Mouse (Mus musculus) mouse trophoblast stem cell (cell line): ENCODE data around the gene Vamp3.
"Not testable (repeated sequence)": the region's sequence is repeated elsewhere in the genome, so short reads cannot be mapped to it uniquely, and the experiment has no call there.

Experiments used
- in situ Hi-C, 2 experiments: fragments of 300-500 bp; cut with MseI, MboI; formaldehyde crosslinking; loops; 2 replicates in 1 of 2; 3 replicates in 1 of 2; pipeline ENCODE4 v1.15.1; 2025

The Vamp3 gene

GRCm38 (mm10) chr4:151044944-151045570, 12.7 kb downstream of the Vamp3 start:
- in situ Hi-C loops, result no loop called here

- in situ Hi-C loops, result no loop called here
Measured at GRCm38 (mm10) chr4:151044037-151044943, 13.5 kb downstream of the Vamp3 start, which contains the start of gene Per3. Per3 (minus strand) TSS chr4:151044665.

GRCm38 (mm10) chr4:151043281-151043680, 14.5 kb downstream of the Vamp3 start:
- in situ Hi-C loops, result no loop called here

GRCm38 (mm10) chr4:151041506-151041905, 16.3 kb downstream of the Vamp3 start:
- in situ Hi-C loops, result no loop called here

- in situ Hi-C loops, result no loop called here
Measured at GRCm38 (mm10) chr4:151037800-151038199, 20.0 kb downstream of the Vamp3 start.

- in situ Hi-C loops, result no loop called here
Measured at GRCm38 (mm10) chr4:151036521-151036920, 21.2 kb downstream of the Vamp3 start.

GRCm38 (mm10) chr4:151027001-151027400, 30.8 kb downstream of the Vamp3 start:
- in situ Hi-C loops, result no loop called here

GRCm38 (mm10) chr4:151024152-151024551, 33.6 kb downstream of the Vamp3 start:
- in situ Hi-C loops, result no loop called here

GRCm38 (mm10) chr4:151017356-151017755, 40.4 kb downstream of the Vamp3 start:
- in situ Hi-C loops, result not testable (repeated sequence)

- in situ Hi-C loops, result no loop called here
Measured at GRCm38 (mm10) chr4:151015946-151016345, 41.8 kb downstream of the Vamp3 start.

- in situ Hi-C loops, result no loop called here
Measured at GRCm38 (mm10) chr4:151010316-151010715, 47.4 kb downstream of the Vamp3 start.

- in situ Hi-C loops, result no loop called here
Measured at GRCm38 (mm10) chr4:151006945-151007344, 50.8 kb downstream of the Vamp3 start.

- in situ Hi-C loops, result no loop called here
Measured at GRCm38 (mm10) chr4:151005656-151006318, 52.0 kb downstream of the Vamp3 start.

- in situ Hi-C loops, result no loop called here
Measured at GRCm38 (mm10) chr4:151001397-151001796, 56.4 kb downstream of the Vamp3 start.

- in situ Hi-C loops, result no loop called here
Measured at GRCm38 (mm10) chr4:150998626-150999025, 59.1 kb downstream of the Vamp3 start.
